Mouse (Mus musculus): ENCODE results near the gene Rpsa. TPM values are rescaled to one million over a fixed set of nuclear protein-coding genes. Genes with fewer than 3 reads are reported as not detected.
A peak's percentile ranks its signal among the peaks of the same experiment; 100 is the strongest.

Rpsa gene
- polyA plus RNA-seq, 1 experiment from 2014 or later = 1,386 TPM

GRCm38 (mm10) chr9:120120503-120120902, 7.0 kb upstream of the Rpsa start:
- peaks cover 38% of the 10 kb centered on the region for H3K36me3 ChIP-seq (ENCODE audit: control insufficient read depth, insufficient read depth, low read length)
- H3K4me2 ChIP-seq (ENCODE audit: low read depth, low read length) = no peak overlapping the region
- no peak overlapping the region for H3K27ac ChIP-seq (ENCODE audit: low read length)
- no peak for ATAC-seq (ENCODE audit: low read depth)
- no peak overlapping the region for H3K9ac ChIP-seq (ENCODE audit: low read length)
- H3K4me1 ChIP-seq (replicated peaks; ENCODE audit: control insufficient read depth, insufficient read depth, low read length) = no peaks in the 10 kb centered on the region
- H3K9me3 ChIP-seq (ENCODE audit: control insufficient read depth, low read length) = no peaks in the 10 kb centered on the region
- 90% methylated on average over 7 of the region's 7 CpGs for WGBS
- no peak overlapping the region for H3K4me3 ChIP-seq (ENCODE audit: low read length)
- H3K27me3 ChIP-seq (ENCODE audit: control insufficient read depth, insufficient read depth, low read depth, low read length) = no peaks in the 10 kb centered on the region

GRCm38 (mm10) chr9:120126868-120127267, 621 bp upstream of the Rpsa start:
- peaks cover 37% of the 10 kb centered on the region for H3K36me3 ChIP-seq (ENCODE audit: control insufficient read depth, insufficient read depth, low read length)
- peak; percentile 6 for ATAC-seq (ENCODE audit: low read depth)
- 50% methylated on average over 11 of the region's 11 CpGs for WGBS

GRCm38 (mm10) chr9:120129276-120129675, 1.8 kb downstream of the Rpsa start:
- Histone ChIP-seq H3K4me1 (replicated peaks; ENCODE audit: control insufficient read depth, insufficient read depth, low read length) (peaks cover 15% of the 10 kb centered on the region), H3K4me3 (ENCODE audit: low read length) (peak overlapping the region; percentile 100), H3K27ac (ENCODE audit: low read length) (no peak overlapping the region), H3K4me2 (ENCODE audit: low read depth, low read length) (peak overlapping the region; percentile 85), H3K9ac (ENCODE audit: low read length) (peak overlapping the region; percentile 41; the same call in 1 of the 2 replicates), H3K36me3 (ENCODE audit: control insufficient read depth, insufficient read depth, low read length) (peaks cover 30% of the 10 kb centered on the region), H3K27me3 (ENCODE audit: control insufficient read depth, insufficient read depth, low read depth, low read length) (no peaks in the 10 kb centered on the region), H3K9me3 (ENCODE audit: control insufficient read depth, low read length) (no peaks in the 10 kb centered on the region)
- ATAC-seq (ENCODE audit: low read depth) = no peak
- WGBS = 52% methylated on average over 10 of the region's 10 CpGs

More at GRCm38 (mm10) chr9:120126868-120127267, 621 bp upstream of the Rpsa start:
- Histone ChIP-seq H3K27me3 (ENCODE audit: control insufficient read depth, insufficient read depth, low read depth, low read length) (no peaks in the 10 kb centered on the region), H3K9ac (ENCODE audit: low read length) (peak overlapping the region; percentile 75), H3K4me3 (ENCODE audit: low read length) (peak overlapping the region; percentile 100), H3K4me1 (replicated peaks; ENCODE audit: control insufficient read depth, insufficient read depth, low read length) (peaks cover 15% of the 10 kb centered on the region), H3K9me3 (ENCODE audit: control insufficient read depth, low read length) (no peaks in the 10 kb centered on the region), H3K4me2 (ENCODE audit: low read depth, low read length) (peak overlapping the region; percentile 62), H3K27ac (ENCODE audit: low read length) (peak overlapping the region; percentile 84; the same call in 1 of the 2 replicates)

- H3K4me3 ChIP-seq (ENCODE audit: low read length) = no peak overlapping the region
- H3K4me2 ChIP-seq (ENCODE audit: low read depth, low read length) = no peak overlapping the region
- no peak overlapping the region for H3K27ac ChIP-seq (ENCODE audit: low read length)
- H3K4me1 ChIP-seq (replicated peaks; ENCODE audit: control insufficient read depth, insufficient read depth, low read length) = peaks cover 12% of the 10 kb centered on the region
- H3K27me3 ChIP-seq (ENCODE audit: control insufficient read depth, insufficient read depth, low read depth, low read length) = no peaks in the 10 kb centered on the region
- ATAC-seq (ENCODE audit: low read depth) = no peak
- no peak overlapping the region for H3K9ac ChIP-seq (ENCODE audit: low read length)
- H3K36me3 ChIP-seq (ENCODE audit: control insufficient read depth, insufficient read depth, low read length) = peaks cover 29% of the 10 kb centered on the region
- no peaks in the 10 kb centered on the region for H3K9me3 ChIP-seq (ENCODE audit: control insufficient read depth, low read length)
- WGBS = 78% methylated on average over 3 of the region's 3 CpGs
Observed at GRCm38 (mm10) chr9:120131784-120132288, 4.3 kb downstream of the Rpsa start.

GRCm38 (mm10) chr9:120132980-120133754, 5.7 kb downstream of the Rpsa start:
- no peak overlapping the region for H3K4me2 ChIP-seq (ENCODE audit: low read depth, low read length)
- peaks cover 10% of the 10 kb centered on the region for H3K4me1 ChIP-seq (replicated peaks; ENCODE audit: control insufficient read depth, insufficient read depth, low read length)
- H3K27ac ChIP-seq (ENCODE audit: low read length) = no peak overlapping the region
- peaks cover 29% of the 10 kb centered on the region for H3K36me3 ChIP-seq (ENCODE audit: control insufficient read depth, insufficient read depth, low read length)
- no peak overlapping the region for H3K4me3 ChIP-seq (ENCODE audit: low read length)
- 26% methylated on average over 8 of the region's 8 CpGs for WGBS
- no peak for ATAC-seq (ENCODE audit: low read depth)
- H3K27me3 ChIP-seq (ENCODE audit: control insufficient read depth, insufficient read depth, low read depth, low read length) = no peaks in the 10 kb centered on the region
- H3K9ac ChIP-seq (ENCODE audit: low read length) = no peak overlapping the region
- H3K9me3 ChIP-seq (ENCODE audit: control insufficient read depth, low read length) = no peaks in the 10 kb centered on the region

GRCm38 (mm10) chr9:120133755-120134475, 6.4 kb downstream of the Rpsa start:
- no peak overlapping the region for H3K9ac ChIP-seq (ENCODE audit: low read length)

GRCm38 (mm10) chr9:120134529-120135160, 7.2 kb downstream of the Rpsa start:
- H3K9me3 ChIP-seq (ENCODE audit: control insufficient read depth, low read length) = no peaks in the 10 kb centered on the region

More at GRCm38 (mm10) chr9:120133755-120134475, 6.4 kb downstream of the Rpsa start:
- Histone ChIP-seq H3K36me3 (ENCODE audit: control insufficient read depth, insufficient read depth, low read length) (peaks cover 29% of the 10 kb centered on the region), H3K27ac (ENCODE audit: low read length) (no peak overlapping the region), H3K27me3 (ENCODE audit: control insufficient read depth, insufficient read depth, low read depth, low read length) (no peaks in the 10 kb centered on the region), H3K4me1 (replicated peaks; ENCODE audit: control insufficient read depth, insufficient read depth, low read length) (peaks cover 5% of the 10 kb centered on the region), H3K4me3 (ENCODE audit: low read length) (no peak overlapping the region), H3K9me3 (ENCODE audit: control insufficient read depth, low read length) (no peaks in the 10 kb centered on the region), H3K4me2 (ENCODE audit: low read depth, low read length) (no peak overlapping the region)
- ATAC-seq (ENCODE audit: low read depth) = no peak
- 30% methylated on average over 6 of the region's 6 CpGs for WGBS

GRCm38 (mm10) chr9:120135454-120135853, 8.0 kb downstream of the Rpsa start:
- H3K27ac ChIP-seq (ENCODE audit: low read length) = no peak overlapping the region
- H3K36me3 ChIP-seq (ENCODE audit: control insufficient read depth, insufficient read depth, low read length) = peaks cover 17% of the 10 kb centered on the region
- H3K9ac ChIP-seq (ENCODE audit: low read length) = no peak overlapping the region
- no peaks in the 10 kb centered on the region for H3K9me3 ChIP-seq (ENCODE audit: control insufficient read depth, low read length)
- no peaks in the 10 kb centered on the region for H3K4me1 ChIP-seq (replicated peaks; ENCODE audit: control insufficient read depth, insufficient read depth, low read length)
- 86% methylated on average over 11 of the region's 11 CpGs for WGBS
- no peak overlapping the region for H3K4me3 ChIP-seq (ENCODE audit: low read length)
- no peaks in the 10 kb centered on the region for H3K27me3 ChIP-seq (ENCODE audit: control insufficient read depth, insufficient read depth, low read depth, low read length)
- H3K4me2 ChIP-seq (ENCODE audit: low read depth, low read length) = no peak overlapping the region
- ATAC-seq (ENCODE audit: low read depth) = no peak

More at GRCm38 (mm10) chr9:120134529-120135160, 7.2 kb downstream of the Rpsa start:
- Histone ChIP-seq H3K4me2 (ENCODE audit: low read depth, low read length) (no peak overlapping the region), H3K4me1 (replicated peaks; ENCODE audit: control insufficient read depth, insufficient read depth, low read length) (no peaks in the 10 kb centered on the region), H3K9ac (ENCODE audit: low read length) (no peak overlapping the region), H3K27ac (ENCODE audit: low read length) (no peak overlapping the region), H3K36me3 (ENCODE audit: control insufficient read depth, insufficient read depth, low read length) (peaks cover 23% of the 10 kb centered on the region), H3K4me3 (ENCODE audit: low read length) (no peak overlapping the region), H3K27me3 (ENCODE audit: control insufficient read depth, insufficient read depth, low read depth, low read length) (no peaks in the 10 kb centered on the region)
- WGBS = 76% methylated on average over 13 of the region's 13 CpGs
- ATAC-seq (ENCODE audit: low read depth) = no peak

- H3K36me3 ChIP-seq (ENCODE audit: control insufficient read depth, insufficient read depth, low read length) = no peaks in the 10 kb centered on the region
- no peaks in the 10 kb centered on the region for H3K4me1 ChIP-seq (replicated peaks; ENCODE audit: control insufficient read depth, insufficient read depth, low read length)
- H3K27me3 ChIP-seq (ENCODE audit: control insufficient read depth, insufficient read depth, low read depth, low read length) = no peaks in the 10 kb centered on the region
- WGBS = 6% methylated on average over 4 of the region's 4 CpGs
- H3K9me3 ChIP-seq (ENCODE audit: control insufficient read depth, low read length) = no peaks in the 10 kb centered on the region
- ATAC-seq (ENCODE audit: low read depth) = peak; percentile 60
- H3K9ac ChIP-seq (ENCODE audit: low read length) = peak overlapping the region; percentile 49; the same call in 1 of the 2 replicates
- no peak overlapping the region for H3K4me2 ChIP-seq (ENCODE audit: low read depth, low read length)
- H3K27ac ChIP-seq (ENCODE audit: low read length) = no peak overlapping the region
- H3K4me3 ChIP-seq (ENCODE audit: low read length) = no peak overlapping the region
Observed at GRCm38 (mm10) chr9:120140652-120141051, 13.2 kb downstream of the Rpsa start.
